Mouse (Mus musculus): Measurements from ENCODE around the gene Gal3st1. TPM values are rescaled to one million over a fixed set of nuclear protein-coding genes. Genes with fewer than 3 reads are reported as not detected.
A peak's percentile ranks its signal among the peaks of the same experiment; 100 is the strongest.

The Gal3st1 gene
- total and polyA plus RNA-seq, 3 experiments = 0.08 TPM; not detected in 2

DNA sequence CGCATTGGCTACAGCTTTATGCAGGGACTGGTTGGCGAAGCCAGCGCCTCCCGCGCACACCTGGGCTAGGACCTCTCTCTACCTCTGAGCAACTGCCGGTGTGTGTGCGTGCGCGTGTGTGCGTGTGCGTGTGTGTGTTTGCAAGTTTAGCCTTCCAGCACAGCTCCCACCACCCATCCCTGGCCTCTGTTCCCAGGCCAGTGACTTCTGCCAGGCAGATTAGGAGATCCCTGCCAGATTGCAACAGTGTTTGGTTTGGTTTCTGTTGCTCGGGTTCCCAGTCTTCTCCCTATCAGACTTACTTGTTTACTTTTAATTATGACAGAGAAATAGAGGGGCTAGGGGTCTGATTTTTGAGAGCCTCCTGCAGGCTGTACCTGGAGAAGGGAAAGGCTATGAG is 48.5 kb downstream of the Gal3st1 start:
- dilution Hi-C loops (cut with MboI; ENCODE audit: extremely low pct_ligation_motif_present, extremely low pct_unique_long_range_greater_than_20kb, low sequenced_read_pairs) = no loop called here
- Histone ChIP-seq H3K9me3 (replicated peaks; ENCODE audit: low read length) (no peaks in the 10 kb centered on the region), H3K4me1 (ENCODE audit: control insufficient read depth in 1 of 2, insufficient read depth in 2 of 2) (peaks cover 26 to 63% of the 10 kb centered on the region in 2 experiments), H3K9ac (ENCODE audit: insufficient read depth, low read depth) (no peak overlapping the region), H3K36me3 (replicated peaks in 1 of 2; ENCODE audit: control insufficient read depth in 1 of 2, insufficient read depth in 1 of 2, low read length in 1 of 2) (no peaks in the 10 kb centered on the region), H3K27ac (ENCODE audit: insufficient read depth, low read depth) (no peak overlapping the region), H3K4me3 (replicated peaks in 1 of 3; ENCODE audit: low read depth in 2 of 3, low read length in 2 of 3, poor library complexity in 1 of 3) (peak overlapping the region in 1 of 3 experiments; percentile 10), H3K27me3 (replicated peaks) (no peaks in the 10 kb centered on the region), H3K4me2 (ENCODE audit: insufficient read depth, low read depth, poor library complexity, severe bottlenecking) (no peak overlapping the region), H3K79me2 (replicated peaks; ENCODE audit: control insufficient read depth, extremely low read depth, insufficient read depth, poor library complexity, severe bottlenecking) (no peaks in the 10 kb centered on the region)
- no peak for DNase-seq (ENCODE audit: extremely low read depth)
- TF ChIP-seq GABPA (IDR thresholded peaks at IDR 0.05; ENCODE audit: insufficient replicate concordance, low read depth, low read length) (no peak), SMC3 (IDR thresholded peaks at IDR 0.05; ENCODE audit: low read depth, low read length) (no peak), ZKSCAN1 (IDR thresholded peaks at IDR 0.05; ENCODE audit: borderline replicate concordance, low read depth, low read length) (no peak), RAD21 (IDR thresholded peaks at IDR 0.05; ENCODE audit: low read depth, low read length) (no peak), MAX (IDR thresholded peaks at IDR 0.05; ENCODE audit: low read length) (no peak), NELFE (IDR thresholded peaks at IDR 0.05; ENCODE audit: low read depth, low read length) (no peak), ZMIZ1 (IDR thresholded peaks at IDR 0.05; ENCODE audit: low read depth, low read length) (no peak)
- in situ Hi-C loops (cut with MboI; ENCODE audit: low pct_ligation_motif_present, low pct_unique_long_range_greater_than_20kb, low sequenced_read_pairs) = no loop called here

DNA sequence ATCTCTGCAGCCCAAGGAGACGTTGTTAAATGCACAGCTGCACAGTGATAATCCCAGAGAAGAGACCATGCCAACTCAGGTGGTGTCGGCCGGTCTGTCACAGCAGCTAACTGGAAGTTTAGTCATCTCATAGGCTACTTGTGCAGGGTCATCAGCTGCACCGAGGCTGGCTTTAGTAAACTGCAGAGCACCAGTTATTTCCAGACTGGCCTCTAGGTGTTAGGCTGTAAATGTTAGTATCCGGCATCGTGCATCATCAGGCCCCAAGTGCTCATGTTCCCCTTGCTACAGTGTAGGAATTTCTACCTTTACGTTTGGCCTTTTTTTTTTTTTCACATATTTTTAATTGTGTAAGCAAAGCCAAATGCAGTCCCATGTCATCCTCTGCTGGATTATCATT is 50.0 kb downstream of the Gal3st1 start:
- no peak overlapping the region for H3K9ac ChIP-seq (ENCODE audit: insufficient read depth, low read depth)
- no peaks in the 10 kb centered on the region for H3K27me3 ChIP-seq (replicated peaks)

DNA sequence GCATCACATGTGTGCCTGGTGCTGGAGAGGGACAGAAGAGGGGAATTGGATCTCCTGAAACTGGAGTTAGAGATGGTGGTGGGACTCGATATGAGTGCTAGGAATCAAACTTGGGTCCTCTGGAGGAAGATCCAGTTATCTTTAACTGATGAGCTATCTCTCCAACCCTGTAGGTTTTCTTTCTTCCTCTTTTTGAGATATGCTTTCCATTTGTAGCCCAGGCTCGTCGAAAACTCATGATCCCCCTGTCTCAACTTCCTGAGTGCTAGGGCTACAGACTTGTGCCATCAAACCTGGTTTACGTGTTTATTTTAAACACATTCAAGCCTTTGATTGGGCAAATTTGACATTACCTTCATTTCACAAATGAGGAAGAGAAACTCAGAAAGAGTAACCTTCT is 50.7 kb downstream of the Gal3st1 start:
- dilution Hi-C loops (cut with MboI; ENCODE audit: extremely low pct_ligation_motif_present, extremely low pct_unique_long_range_greater_than_20kb, low sequenced_read_pairs) = no loop called here

More for the DNA sequence above, 50.0 kb downstream of the Gal3st1 start:
- Histone ChIP-seq H3K4me2 (ENCODE audit: insufficient read depth, low read depth, poor library complexity, severe bottlenecking) (no peak overlapping the region), H3K36me3 (replicated peaks in 1 of 2; ENCODE audit: control insufficient read depth in 1 of 2, insufficient read depth in 1 of 2, low read length in 1 of 2) (no peaks in the 10 kb centered on the region), H3K79me2 (replicated peaks; ENCODE audit: control insufficient read depth, extremely low read depth, insufficient read depth, poor library complexity, severe bottlenecking) (no peaks in the 10 kb centered on the region), H3K4me1 (ENCODE audit: control insufficient read depth in 1 of 2, insufficient read depth in 2 of 2) (peaks cover 21 to 60% of the 10 kb centered on the region in 2 experiments), H3K4me3 (replicated peaks in 1 of 3; ENCODE audit: low read depth in 2 of 3, low read length in 2 of 3, poor library complexity in 1 of 3) (no peak overlapping the region), H3K27ac (ENCODE audit: insufficient read depth, low read depth) (no peak overlapping the region), H3K9me3 (replicated peaks; ENCODE audit: low read length) (no peaks in the 10 kb centered on the region)
- dilution Hi-C loops (cut with MboI; ENCODE audit: extremely low pct_ligation_motif_present, extremely low pct_unique_long_range_greater_than_20kb, low sequenced_read_pairs) = no loop called here
- in situ Hi-C loops (cut with MboI; ENCODE audit: low pct_ligation_motif_present, low pct_unique_long_range_greater_than_20kb, low sequenced_read_pairs) = no loop called here
- TF ChIP-seq CTCF (conservative IDR thresholded peaks at IDR 0.05 in 1 of 2, IDR thresholded peaks at IDR 0.05 in 1 of 2; ENCODE audit: low read depth in 2 of 2, low read length in 2 of 2) (0 out of 4 replicates have a peak, but pooled peaks have one; percentile 11 to 18), PAX5 (IDR thresholded peaks at IDR 0.05; ENCODE audit: low read length) (no peak)
- peak; percentile 21 for DNase-seq (ENCODE audit: extremely low read depth)

More for the DNA sequence above, 50.7 kb downstream of the Gal3st1 start:
- peak; percentile 52 for DNase-seq (ENCODE audit: extremely low read depth)
- TF ChIP-seq TBP (conservative IDR thresholded peaks at IDR 0.05; ENCODE audit: low read depth, low read length) (no peak), GABPA (IDR thresholded peaks at IDR 0.05; ENCODE audit: insufficient replicate concordance, low read depth, low read length) (no peak), HCFC1 (IDR thresholded peaks at IDR 0.05; ENCODE audit: low read depth, low read length) (no peak), MEF2A (IDR thresholded peaks at IDR 0.05; ENCODE audit: borderline replicate concordance, low read depth, low read length) (no peak), USF2 (conservative IDR thresholded peaks at IDR 0.05; ENCODE audit: low read depth, low read length) (no peak), IRF4 (IDR thresholded peaks at IDR 0.05; ENCODE audit: low read depth, low read length) (peak; percentile 53; the same call in 1 of the 2 replicates), MAX (IDR thresholded peaks at IDR 0.05; ENCODE audit: low read length) (no peak), EP300 (IDR thresholded peaks at IDR 0.05; ENCODE audit: low read length) (peak; percentile 64), ZC3H11A (IDR thresholded peaks at IDR 0.05; ENCODE audit: low read depth, low read length) (no peak), ZNF384 (IDR thresholded peaks at IDR 0.05; ENCODE audit: low read depth, low read length) (no peak), MXI1 (IDR thresholded peaks at IDR 0.05; ENCODE audit: low read depth, low read length) (no peak), BHLHE40 (IDR thresholded peaks at IDR 0.05; ENCODE audit: low read depth, low read length) (no peak), SIN3A (IDR thresholded peaks at IDR 0.05; ENCODE audit: low read length) (no peak), MAFK (IDR thresholded peaks at IDR 0.05; ENCODE audit: insufficient replicate concordance, low read length) (no peak), POLR2A (IDR thresholded peaks at IDR 0.05; ENCODE audit: low read depth, low read length) (no peak), NELFE (IDR thresholded peaks at IDR 0.05; ENCODE audit: low read depth, low read length) (no peak)
- peaks cover 21 to 60% of the 10 kb centered on the region in 2 experiments for H3K4me1 ChIP-seq (ENCODE audit: control insufficient read depth in 1 of 2, insufficient read depth in 2 of 2)
- H3K9me3 ChIP-seq (replicated peaks; ENCODE audit: low read length) = no peaks in the 10 kb centered on the region
- in situ Hi-C loops (cut with MboI; ENCODE audit: low pct_ligation_motif_present, low pct_unique_long_range_greater_than_20kb, low sequenced_read_pairs) = no loop called here
- H3K27me3 ChIP-seq (replicated peaks) = no peaks in the 10 kb centered on the region
- no peak overlapping the region for H3K4me3 ChIP-seq (replicated peaks in 1 of 3; ENCODE audit: low read depth in 2 of 3, low read length in 2 of 3, poor library complexity in 1 of 3)
- no peak overlapping the region for H3K27ac ChIP-seq (ENCODE audit: insufficient read depth, low read depth)
- no peak overlapping the region for H3K9ac ChIP-seq (ENCODE audit: insufficient read depth, low read depth)
- H3K79me2 ChIP-seq (replicated peaks; ENCODE audit: control insufficient read depth, extremely low read depth, insufficient read depth, poor library complexity, severe bottlenecking) = no peaks in the 10 kb centered on the region
- H3K4me2 ChIP-seq (ENCODE audit: insufficient read depth, low read depth, poor library complexity, severe bottlenecking) = no peak overlapping the region
- no peaks in the 10 kb centered on the region for H3K36me3 ChIP-seq (replicated peaks in 1 of 2; ENCODE audit: control insufficient read depth in 1 of 2, insufficient read depth in 1 of 2, low read length in 1 of 2)
